Mouse (Mus musculus) lung, postnatal 0 days (tissue): ENCODE results near the gene Map2k5.

Source experiments
- CTCF ChIP-seq: IDR thresholded peaks from 2 replicates; pipeline ENCODE4 v1.5.1; 2016; ENCODE audit warnings: antibody characterized with exemption, mild to moderate bottlenecking
- EP300 ChIP-seq: IDR thresholded peaks from 2 replicates; pipeline ENCODE4 v1.6.1; 2016; ENCODE audit warnings: antibody characterized with exemption, mild to moderate bottlenecking, control low read depth

- TF ChIP-seq EP300: no peak
- no peak for TF ChIP-seq CTCF
These were observed 5.2 kb downstream of the Map2k5 start for GRCm38 (mm10) chr9:63372541-63372940.
